Mouse (Mus musculus): ENCODE results near the gene Mat2a. TPM values are rescaled to one million over a fixed set of nuclear protein-coding genes. Genes with fewer than 3 reads are reported as not detected.

Mat2a gene
- total RNA-seq, 2 experiments from 2014 or later = 173 to 191 TPM

GRCm38 (mm10) chr6:72383142-72383820 is 56.1 kb downstream of the Mat2a start:
- no peak for DNase-seq (ENCODE audit: low spot score in 2 of 2)

Other genes with a start within 250 kb of the Mat2a start
- 1 to 10 TPM; 2.6 to 3.0 TPM for gene Atoh8, start 204.0 kb downstream of the Mat2a start, total RNA-seq (2021)
- gene Sftpb, start 134.9 kb downstream of the Mat2a start, total RNA-seq (2021) = not detected
- 10 to 100 TPM; 33.0 to 34.1 TPM for gene Usp39, start 94.4 kb downstream of the Mat2a start, total RNA-seq (2021)
- gene 0610030E20Rik, start 92.2 kb downstream of the Mat2a start, total RNA-seq (2021) = 10 to 100 TPM; 13.3 to 15.9 TPM
- 10 to 100 TPM; 18.8 to 20.9 TPM for gene Tmem150a, start 84.1 kb downstream of the Mat2a start, total RNA-seq (2021)
- gene Rnf181, start 72.6 kb downstream of the Mat2a start, total RNA-seq (2021) = 10 to 100 TPM; 69.4 to 71.1 TPM
- gene Vamp5, start 59.1 kb downstream of the Mat2a start, total RNA-seq (2021) = 1 to 10 TPM; 4.2 to 4.6 TPM
- gene Vamp8, start 48.9 kb downstream of the Mat2a start, total RNA-seq (2021) = 10 to 100 TPM; 11.1 to 13.8 TPM
- 10 to 100 TPM; 20.3 to 20.5 TPM for gene Ggcx, start 25.2 kb downstream of the Mat2a start, total RNA-seq (2021)
- gene Sh2d6, start 82.1 kb upstream of the Mat2a start, total RNA-seq (2021) = under 1 TPM; 0.67 to 0.78 TPM
- gene Capg, start 104.8 kb upstream of the Mat2a start, total RNA-seq (2021) = 1 to 10 TPM; 2.1 to 3.4 TPM
- gene Elmod3, start 158.9 kb upstream of the Mat2a start, total RNA-seq (2021) = 10 to 100 TPM; 19.1 to 19.7 TPM
- 10 to 100 TPM; 34.3 to 35.6 TPM for gene Retsat, start 158.9 kb upstream of the Mat2a start, total RNA-seq (2021)
- 10 to 100 TPM; 49.7 to 51.1 TPM for gene Tgoln1, start 177.4 kb upstream of the Mat2a start, total RNA-seq (2021)